Mouse (Mus musculus): Measurements from ENCODE around the gene Plpp6. TPM values are rescaled to one million over a fixed set of nuclear protein-coding genes. Genes with fewer than 3 reads are reported as not detected.

Plpp6 gene
- polyA plus RNA-seq (2017; shearing (Covaris generic)), result 22.8 TPM

DNA sequence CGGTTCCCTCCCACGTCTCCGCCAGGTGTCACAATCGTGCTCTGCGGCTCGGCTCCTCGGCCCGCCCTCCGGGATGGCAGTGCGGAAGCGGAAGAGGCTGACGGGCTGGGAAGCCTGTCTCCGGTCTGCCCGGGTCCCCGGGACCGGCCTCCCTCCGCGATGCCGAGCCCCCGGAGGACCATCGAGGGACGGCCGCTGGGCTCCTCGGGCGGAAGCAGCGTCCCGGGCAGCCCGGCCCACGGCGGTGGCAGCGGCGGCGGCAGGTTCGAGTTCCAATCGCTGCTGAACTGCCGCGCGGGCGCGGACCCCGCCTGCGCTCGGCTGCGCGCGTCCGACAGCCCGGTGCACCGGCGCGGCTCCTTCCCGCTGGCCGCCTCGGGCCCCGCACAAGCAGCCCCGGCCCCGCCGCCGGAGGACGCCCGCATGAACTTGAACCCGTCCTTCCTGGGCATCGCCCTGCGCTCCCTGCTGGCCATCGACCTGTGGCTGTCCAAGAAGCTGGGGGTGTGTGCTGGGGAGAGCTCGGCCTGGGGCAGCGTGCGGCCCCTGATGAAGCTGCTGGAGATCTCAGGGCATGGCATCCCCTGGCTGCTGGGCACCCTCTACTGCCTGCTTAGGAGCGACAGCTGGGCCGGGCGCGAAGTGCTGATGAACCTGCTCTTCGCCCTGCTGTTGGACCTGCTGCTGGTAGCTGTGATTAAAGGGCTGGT, at the start of gene Plpp6:
Gene Plpp6, plus strand, starts transcription at position 112 of the 710 bp plus-strand sequence.

GRCm38 (mm10) chr19:28967652-28968051, 3.9 kb downstream of the Plpp6 start, which contains the start of gene 4430402I18Rik:
4430402I18Rik (minus strand) TSS chr19:28967800.

GRCm38 (mm10) chr19:28990194-28990589, 26.4 kb downstream of the Plpp6 start, which contains the start of gene Cdc37l1:
Cdc37l1 (plus strand) TSS chr19:28990352.

Other genes with a start within 250 kb of the Plpp6 start
- gene Slc1a1, start 128.9 kb upstream of the Plpp6 start, polyA plus RNA-seq (2017; shearing (Covaris generic)), result 0.49 TPM
- 0.37 TPM for gene 4430402I18Rik, start 3.8 kb downstream of the Plpp6 start, polyA plus RNA-seq (2017; shearing (Covaris generic))
- 55.3 TPM for gene Cdc37l1, start 26.4 kb downstream of the Plpp6 start, polyA plus RNA-seq (2017; shearing (Covaris generic))
- gene Ak3, start 84.0 kb downstream of the Plpp6 start, polyA plus RNA-seq (2017; shearing (Covaris generic)), result 18.6 TPM
- gene Rcl1, start 137.4 kb downstream of the Plpp6 start, polyA plus RNA-seq (2017; shearing (Covaris generic)), result 79.9 TPM

Data from effector memory CD4-positive, alpha-beta T cell, adult 7 months (primary cell).